Mouse (Mus musculus) kidney, adult 18-20 months (tissue): ENCODE results near the gene Nav2.

Experiments
- DNase-seq: peaks from one replicate; pipeline ENCODE4 v3.0.0; 2021

Nav2 gene

DNA sequence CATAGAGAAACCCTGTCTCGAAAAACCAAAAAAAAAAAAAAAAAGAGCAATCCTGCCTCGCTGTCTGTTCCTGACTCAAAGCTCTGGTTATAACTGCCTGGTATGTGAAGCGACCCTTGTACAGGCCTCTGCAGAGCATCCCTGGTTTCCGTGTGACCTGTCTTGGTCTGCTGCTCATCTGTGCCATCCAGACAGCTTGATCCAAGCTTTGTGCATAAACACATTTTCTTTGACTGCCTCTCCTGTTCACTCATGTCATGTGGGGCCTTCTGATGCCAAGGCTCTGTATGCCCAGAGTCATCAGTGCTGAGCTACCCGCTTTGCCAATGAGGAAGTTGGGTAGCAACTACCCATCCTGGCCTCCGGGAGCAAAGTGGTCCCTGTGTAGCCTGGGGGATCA, 591.1 kb downstream of the Nav2 start:
- peak; percentile 67 for DNase-seq

DNA sequence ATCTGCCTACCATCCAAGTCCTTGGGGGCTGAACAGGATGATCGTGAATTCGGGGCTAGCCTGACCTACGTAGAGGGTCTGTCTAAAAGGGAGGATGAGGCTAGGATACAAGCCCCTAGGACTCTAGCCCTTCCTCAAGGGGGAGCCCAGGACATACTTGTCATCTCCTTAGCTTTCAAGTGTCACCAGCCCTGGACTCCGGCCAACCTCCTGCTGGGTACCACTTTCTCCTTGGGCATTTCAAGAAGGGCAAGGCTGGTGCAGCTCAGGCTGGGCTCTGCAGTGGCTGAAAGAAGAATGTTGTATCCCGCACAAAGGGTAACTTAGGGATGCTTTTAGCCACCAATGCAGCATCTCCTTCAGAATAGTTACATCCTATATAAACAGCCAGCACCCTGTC, 592.4 kb downstream of the Nav2 start:
- DNase-seq: no peak

DNA sequence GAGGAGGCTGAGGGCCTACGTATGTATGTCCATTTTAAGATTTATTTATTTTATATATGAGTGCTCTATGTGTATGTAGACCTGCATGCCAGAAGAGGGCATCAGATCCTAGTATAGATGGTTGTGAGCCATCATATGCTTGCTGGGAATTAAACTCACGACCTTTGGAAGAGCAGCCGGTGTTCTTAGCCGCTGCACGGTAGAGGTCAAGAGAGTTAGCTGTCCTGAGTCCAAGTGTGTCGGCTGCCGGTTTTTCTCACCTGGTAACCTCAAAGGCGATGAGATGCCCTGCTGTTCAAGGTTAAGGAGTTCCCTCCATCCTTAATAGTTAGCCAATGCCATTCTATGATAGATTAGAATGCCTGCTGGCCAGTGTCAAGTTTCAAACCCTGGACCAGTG, 594.9 kb downstream of the Nav2 start:
- peak; percentile 46 for DNase-seq

DNA sequence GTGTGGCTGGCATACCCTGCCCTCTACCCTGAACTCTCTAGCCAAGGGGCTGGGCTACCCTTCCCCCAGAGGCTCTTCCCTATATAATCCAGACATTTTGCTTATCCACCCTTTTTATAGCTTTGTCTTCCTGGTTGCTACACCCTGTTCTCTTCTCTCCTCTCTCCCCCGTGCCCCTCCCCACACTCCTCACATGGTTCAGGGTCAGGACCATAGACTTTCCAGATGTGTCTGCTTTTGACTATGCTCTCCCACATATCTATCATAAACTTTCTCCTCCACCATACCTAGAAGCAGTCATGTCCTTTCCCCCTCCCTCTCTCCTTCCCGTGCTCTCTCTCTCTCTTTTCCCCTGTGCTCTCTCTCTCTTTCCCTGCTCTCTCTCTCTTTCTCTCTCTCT, 595.4 kb downstream of the Nav2 start:
- DNase-seq: no peak

DNA sequence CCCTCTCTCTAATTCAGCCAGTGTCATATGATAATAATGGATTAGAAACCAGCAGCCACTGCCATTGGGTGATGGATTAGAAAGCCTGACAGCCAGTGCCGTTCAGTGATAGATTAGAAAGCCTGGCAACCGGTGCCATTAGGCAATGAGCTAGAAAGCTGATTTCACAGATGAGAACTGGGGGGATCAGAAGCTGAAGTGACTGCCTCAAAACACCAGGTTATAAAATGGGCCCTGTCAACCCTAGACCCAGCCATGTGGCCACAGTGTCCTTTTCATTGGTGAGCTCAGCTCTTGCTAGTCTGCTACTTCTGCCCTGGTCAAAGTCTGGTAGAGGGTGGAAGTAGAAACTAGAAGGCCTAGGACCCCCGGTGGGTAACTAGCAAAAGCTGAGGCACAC, 595.8 kb downstream of the Nav2 start:
- DNase-seq: no peak

DNA sequence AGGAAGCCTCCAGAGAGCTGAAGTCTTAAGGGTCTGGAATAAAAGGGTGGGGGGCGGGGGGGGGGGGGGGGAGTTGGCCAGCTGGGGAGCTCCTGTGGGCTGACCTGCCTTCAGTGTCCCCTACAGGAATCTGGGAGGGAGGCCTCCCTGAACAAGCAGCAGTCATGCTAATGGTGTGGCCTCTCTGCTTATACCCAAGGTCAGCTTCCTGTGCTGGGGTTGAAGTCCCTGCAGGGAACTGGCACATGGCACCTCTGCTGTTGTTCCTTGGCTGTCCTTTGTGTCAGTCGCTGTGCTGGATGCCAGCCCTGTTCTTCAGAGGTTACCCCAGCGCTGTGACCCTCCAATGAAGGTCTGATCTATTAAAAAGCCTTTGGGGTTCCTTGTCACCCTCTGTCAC, 596.5 kb downstream of the Nav2 start:
- DNase-seq: peak; percentile 42

DNA sequence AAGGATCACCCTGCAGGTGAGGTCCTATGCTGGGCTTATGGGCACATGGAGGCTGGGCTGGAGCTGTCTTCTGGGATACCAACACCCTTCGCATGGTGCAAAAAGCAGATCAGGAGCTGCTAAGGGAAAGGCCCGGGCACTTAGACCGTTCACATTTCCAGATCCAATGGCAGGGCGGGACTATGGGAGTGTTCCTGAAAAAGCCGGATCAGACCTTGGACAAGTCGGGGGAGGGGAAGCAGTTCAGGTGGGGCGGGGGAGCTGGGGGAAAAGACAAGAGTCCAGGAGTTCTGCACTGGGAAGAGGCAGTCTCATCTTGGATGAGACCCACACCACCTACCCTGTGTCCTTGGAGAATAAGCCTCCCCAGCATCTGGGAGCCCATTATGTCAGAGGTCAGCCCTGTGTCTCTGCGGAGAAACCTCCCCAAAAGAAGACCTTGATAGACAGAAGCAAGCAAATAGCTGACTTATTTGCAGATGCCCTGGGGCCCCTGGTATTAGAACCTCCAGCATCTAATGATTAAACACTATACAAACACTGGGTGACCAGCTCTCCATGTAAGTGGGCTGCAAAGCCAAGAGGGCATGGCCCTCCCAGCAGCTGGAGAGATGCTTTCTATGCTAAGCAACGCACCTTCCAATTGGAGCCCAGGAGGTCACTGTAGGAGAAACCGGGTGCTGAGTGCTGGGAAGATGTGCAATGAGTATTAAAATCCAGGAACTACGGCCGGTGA, 597.7 kb downstream of the Nav2 start:
- no peak for DNase-seq

DNA sequence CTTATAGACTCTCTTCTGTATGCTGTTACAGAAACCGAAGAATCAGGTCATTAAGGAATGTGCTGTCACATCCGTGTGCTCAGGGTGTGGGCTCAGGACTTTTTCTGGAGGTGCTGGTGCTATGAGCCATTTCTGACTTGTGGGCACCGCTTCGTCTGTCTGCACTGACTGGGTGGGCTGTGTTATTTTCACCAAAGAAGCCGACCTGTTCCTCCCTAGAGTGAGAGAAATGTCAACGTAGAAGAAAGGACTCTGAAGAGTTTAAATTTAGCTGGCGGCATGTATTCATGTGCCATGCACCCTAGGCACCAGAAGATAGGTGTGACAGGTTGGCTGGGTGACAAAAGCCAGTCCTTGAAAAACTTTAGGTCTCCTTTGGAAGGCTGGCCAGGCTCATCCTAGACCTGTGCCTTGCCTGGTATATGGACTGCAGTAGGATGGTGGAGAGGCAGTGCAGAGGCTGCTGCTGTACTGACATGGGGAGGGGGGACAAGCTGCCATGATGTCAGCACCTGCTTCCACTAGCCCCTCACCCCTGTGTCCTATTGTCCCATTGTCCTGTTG, 599.5 kb downstream of the Nav2 start:
- DNase-seq: no peak

DNA sequence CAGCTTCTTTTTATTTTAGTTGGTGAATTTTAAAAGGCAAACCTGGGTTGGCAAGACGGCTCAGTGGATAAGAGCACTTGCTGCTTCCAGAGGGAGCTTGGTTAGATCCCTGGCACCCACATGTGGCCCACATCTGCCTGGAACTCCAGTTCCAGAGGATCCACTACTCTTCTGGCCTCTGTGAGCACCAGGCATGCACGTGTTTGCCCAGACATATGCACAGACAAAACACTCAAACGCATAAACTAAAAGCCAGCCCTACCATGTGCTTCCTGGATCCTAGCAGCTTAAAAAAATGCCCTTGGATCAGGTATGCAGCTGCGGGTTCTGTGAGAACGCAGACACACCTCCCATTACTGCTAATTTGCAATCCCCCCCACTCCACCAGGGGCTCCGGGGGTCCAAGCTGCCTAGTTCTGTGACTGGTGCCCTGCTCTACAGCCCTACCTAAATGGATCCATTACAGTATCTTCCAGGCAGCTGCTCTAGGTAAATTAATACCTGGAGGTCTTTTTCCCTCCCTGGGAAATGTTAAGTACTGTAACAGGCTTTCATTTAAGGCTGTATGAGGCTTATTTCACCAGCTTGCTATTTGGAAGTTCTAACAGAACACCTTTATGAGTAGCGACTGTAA, 603.4 kb downstream of the Nav2 start:
- no peak for DNase-seq

DNA sequence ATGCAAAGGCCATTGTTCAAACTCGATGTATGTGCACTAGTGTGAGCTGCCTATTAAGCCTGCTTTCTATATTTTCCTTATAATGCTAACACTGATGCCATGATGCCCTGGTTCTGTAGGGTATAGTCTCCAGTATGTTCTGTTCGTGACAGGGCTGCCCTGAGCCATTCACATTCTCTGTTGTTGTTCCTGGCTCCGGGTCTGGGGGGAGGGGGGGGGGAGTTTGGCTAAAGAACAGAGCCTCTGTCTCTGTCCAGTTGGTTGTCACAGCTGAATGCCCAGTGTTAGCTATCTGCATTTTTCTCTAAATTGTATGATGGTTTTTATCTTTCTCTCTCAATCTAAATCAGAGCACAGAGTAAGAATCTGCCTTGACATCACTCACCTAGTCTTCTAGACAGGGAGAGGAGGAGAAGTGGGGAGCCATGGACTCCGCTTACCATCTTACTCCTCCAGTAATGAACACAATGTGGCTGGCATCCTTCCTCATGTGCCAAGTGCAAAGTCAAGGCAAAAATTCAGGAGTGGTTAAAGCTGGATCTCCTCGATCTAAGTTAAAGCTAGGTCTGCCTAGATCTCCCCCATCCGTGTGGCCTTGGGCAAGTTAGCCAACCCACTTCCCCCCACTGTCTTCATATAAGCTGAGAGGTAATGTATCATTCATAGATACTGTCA, 605.4 kb downstream of the Nav2 start:
- no peak for DNase-seq

DNA sequence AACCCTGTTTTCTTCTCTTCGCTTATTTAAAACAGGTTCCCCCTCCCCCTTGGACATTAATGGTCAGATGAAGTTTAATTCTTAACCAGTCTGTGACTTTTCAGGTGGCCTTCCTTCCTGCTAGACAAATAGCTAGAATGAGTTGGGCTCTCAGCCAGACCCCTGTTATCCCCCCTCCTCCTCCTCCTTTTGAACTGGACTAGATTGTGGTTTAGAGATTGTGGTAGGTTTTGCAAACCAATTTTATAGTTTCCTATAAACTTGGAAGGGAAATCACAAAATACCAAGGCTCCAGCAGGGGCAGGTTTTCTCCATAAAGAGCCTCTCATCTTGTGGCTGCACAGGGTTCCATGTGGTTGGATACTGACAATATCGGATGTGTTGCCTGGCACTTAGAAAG, 606.5 kb downstream of the Nav2 start:
- peak; percentile 65 for DNase-seq

DNA sequence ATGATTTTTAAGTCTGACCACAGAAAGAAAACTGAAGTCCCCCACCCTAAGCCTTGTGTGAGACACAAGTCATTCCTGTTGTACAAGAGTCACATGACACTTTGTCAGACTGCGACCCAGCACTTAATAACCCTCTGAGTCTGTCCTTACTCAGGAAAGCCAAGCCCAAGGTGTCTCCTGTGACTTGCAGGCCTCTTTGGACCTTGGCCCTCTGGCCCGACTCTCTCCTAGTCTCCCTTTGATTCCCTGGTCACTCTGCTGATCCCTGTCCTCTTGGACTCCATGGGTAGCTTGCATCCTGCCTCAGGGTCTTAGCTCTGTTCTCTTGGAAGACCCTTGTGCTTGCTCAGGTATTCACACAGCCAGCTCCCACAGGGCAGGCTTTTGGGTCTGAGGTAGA, 612.0 kb downstream of the Nav2 start:
- DNase-seq: no peak

DNA sequence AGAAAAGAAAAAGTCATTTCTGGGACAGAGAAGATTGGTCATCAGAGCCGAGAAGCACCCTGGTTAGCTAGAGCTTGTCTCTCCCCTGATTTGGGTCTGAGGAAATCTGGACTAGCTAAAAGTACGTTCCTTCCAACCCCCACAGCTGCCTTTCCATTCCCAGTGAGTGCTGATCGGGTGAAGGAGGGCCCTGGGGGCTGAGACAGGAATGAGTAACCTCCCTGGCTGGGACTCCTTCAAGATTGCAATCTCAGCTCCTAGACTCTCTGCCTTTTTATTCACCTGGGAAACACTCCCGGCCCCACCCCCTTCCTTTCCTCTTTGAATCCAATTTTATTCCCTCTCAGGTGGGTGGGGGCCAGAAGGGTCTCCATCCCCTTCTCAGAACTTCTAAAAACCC, 612.8 kb downstream of the Nav2 start:
- no peak for DNase-seq

DNA sequence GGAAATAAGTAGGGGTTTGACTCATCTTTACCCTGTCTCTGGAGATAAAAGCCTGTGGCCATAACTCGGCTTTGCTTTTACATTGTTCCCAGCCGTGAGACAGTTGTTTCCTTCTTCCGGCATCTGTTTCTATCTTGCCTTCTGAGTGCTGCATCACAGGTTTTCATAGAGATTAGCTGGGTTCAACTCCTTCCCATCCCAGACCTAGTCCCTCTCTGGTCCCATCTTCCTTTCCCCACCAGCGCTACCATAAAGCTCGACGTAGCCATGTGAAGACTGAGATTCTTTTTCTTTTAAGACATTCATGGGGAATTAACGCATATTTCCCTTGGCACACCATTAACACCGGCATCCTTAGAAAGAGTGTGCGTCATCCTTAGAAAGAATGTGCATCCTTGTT, 613.5 kb downstream of the Nav2 start:
- no peak for DNase-seq

DNA sequence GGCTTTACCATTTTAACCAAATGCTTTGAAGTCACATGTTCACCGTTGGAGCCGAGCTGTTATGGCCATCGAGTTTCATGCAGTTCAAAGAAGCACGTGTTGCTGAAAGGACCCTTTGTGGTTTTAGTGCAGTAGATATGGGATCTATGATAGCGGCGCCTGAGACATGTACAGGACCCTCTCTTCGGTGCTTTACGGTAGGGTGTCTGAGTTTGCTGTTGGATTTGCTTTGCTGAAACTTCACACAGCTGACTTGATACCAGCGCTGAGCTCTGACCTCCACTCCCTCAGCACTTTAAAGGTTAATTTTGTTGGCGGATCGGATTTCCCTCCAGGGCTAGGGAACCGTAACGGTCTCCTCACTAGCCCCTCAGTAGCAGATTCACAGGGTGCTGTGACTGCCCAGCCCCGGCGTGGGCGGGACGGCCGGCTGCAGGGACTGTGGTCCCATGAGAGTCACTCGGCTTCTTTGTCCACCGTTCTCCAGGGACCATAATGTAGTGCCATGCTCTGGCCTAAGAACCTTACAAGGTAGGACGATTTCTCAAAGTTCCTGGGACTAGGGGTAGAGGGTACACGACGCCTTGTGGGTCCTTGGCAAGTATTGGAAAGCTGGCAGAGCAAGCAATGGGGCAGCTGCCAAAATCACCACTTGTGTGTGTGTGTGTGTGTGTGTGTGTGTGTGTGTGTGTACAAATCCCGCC, 614.0 kb downstream of the Nav2 start:
- peak; percentile 75 for DNase-seq

DNA sequence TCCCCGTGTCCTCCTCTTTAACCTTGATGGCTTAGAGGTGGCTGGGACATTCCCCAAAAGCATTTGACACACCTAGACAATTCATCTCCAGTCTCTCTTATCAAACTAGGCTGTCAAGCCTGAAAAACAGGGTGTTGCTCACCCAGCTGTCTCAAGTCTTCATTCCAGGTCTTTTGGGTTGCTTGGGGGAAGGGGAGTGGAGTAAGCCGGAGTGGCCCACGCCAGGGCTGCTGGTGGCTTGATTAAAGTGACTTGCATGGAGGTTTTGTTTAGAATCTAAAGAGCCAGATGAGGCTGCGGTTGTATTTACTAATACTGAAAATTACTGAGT, 614.6 kb downstream of the Nav2 start:
- DNase-seq: no peak

DNA sequence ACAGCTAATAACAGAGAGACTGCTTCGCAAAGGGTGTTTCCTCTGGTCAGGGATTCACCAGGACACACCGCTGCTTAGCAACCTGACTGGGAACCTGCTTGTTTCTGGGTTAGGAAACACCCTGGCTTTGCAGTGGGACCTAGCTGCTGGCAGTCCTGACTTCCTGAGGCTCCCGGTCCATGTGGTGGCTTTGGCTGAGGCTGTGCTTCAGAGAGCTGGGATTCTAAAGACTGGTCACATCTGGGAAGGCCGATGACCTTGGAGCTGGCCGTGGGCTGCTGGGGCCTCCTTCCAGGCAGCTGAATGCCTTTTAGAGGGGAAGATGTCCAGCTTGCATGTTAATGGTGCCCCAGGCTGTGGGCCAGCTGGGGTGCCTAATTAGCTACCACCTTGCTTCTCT, 615.2 kb downstream of the Nav2 start:
- DNase-seq: no peak

DNA sequence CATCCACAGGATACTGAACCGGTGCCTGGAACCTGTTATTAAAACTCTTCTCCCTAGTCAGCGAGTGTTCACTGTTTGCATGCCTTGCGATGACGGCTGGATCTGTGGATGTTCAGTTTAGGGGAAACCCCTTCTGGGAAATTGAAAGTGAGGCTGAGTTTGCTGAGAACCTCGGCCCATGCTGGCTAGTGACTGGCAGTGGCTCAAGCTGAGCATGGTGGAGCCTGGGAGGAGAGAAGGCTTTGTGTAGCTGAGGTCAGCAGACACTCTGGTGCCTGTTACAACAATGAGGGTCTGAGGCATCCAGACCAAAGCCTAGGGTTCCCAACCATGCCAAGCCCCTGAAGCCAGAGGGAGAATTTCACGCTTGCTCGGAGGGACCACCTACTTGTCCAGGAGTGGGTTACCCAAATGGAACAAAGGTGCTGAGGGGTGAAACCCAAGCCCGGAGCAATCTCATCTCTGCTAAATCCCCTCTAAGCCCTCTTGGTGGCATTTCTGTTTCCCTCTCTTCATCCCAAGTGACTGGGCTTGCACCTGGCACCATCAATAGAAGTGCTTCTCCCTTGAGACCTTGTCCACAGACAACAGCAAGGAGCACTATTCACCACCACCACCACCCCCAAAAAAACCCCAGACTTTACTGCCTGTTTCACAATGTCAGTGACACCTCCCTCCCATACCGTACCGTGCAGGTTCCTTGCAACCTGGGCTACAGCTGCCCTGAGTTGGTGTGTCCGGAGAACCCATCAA, 617.0 kb downstream of the Nav2 start:
- DNase-seq: no peak

DNA sequence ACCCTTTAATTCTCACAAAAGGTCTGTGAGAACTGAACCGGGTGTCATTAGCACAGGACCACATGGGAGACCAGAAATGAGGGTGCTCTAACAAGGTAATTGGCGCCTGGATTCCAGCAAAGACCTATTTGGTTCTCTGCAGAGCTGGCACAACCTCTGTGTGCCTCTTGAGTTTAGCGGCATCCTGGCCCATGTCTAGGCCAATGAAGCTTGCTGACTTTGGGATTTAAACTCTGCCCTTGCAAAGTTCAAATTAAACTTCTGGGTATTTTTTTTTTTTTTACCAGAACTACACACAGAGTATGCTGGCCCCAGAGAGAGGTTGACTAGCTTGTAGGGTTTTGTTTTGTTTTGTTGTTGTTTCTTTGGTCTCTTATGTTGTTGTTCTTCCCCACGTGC, 617.6 kb downstream of the Nav2 start:
- DNase-seq: no peak

DNA sequence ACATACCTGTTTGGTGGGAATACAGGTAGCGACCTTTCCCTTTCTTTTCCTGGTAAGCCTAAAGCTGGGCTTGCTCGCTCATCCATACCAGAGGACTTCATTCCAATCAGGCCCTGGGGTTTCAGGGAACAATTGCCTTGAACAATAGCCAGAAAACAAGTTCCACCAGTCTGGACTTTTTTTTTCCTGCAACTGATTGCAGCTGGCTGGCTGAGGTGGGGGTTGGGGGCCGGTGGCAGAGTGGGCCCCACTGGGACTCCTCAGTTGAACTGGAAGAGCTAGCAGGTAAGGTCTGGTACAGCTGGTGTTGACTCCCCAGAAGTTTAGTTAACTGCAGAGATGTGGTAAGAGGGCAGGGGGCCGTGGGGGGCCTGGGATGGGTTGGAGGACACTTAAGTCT, 619.0 kb downstream of the Nav2 start:
- no peak for DNase-seq

DNA sequence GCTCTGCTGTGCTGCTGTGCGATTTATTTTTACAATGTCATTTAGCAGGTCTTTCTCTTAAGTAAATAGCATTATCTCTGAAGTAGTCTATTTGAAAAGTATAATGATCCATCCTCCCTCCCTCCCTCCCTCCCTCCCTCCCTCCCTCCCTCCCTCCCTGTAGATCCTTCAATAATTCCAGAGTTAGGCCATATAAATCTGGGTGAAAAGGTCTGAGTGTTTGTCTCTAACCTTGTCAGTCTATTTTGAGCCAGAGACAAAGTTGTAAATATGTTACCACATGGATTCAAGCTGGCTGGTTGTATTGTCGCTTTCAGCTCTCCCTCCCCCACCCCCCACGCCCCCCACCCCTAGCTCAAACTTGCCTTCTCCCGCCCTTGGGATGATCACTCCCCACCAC, 619.4 kb downstream of the Nav2 start:
- no peak for DNase-seq

DNA sequence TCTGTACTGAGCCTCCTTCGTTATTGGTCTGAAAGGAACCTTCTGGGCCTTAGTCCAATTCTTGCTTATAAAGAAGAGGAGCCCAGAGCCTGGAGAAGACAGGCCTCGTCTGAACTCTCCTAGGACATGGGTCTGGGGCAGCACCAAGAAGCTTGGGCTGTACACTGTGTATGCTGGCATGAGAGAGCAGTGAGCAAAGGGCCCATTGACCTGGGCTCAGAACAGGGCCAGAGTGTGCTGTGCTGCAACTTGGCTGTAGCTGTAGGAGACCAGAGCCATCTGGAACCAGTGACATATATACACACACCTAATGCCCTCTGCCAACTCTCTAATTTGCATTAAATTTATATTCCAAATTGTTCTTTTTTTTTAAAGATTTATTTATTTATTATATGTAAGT, 621.0 kb downstream of the Nav2 start:
- no peak for DNase-seq

DNA sequence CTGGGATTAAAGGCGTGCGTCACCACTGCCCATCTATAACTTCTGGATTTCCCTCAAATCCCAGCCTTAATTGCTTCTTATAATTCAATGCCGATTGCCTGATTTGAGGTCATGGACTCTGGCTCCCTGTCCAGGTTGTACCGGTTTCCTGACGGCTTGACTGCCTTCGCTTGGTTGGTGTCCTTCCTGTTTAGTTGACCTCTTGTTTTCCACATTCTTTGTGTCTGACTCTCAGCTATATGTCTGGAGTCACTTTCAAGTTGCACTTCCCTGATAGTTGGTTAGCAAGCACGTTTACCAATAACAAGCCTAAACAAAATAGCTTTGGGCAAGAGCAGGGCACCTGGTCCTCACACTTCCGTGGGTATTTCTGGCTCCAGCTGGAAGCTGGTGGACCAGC, 625.1 kb downstream of the Nav2 start:
- DNase-seq: no peak
